Mouse (Mus musculus) kidney, embryonic 16.5 days (tissue): Measurements from ENCODE around the gene Snx29. TPM values are rescaled to one million over a fixed set of nuclear protein-coding genes. Genes with fewer than 3 reads are reported as not detected.
A peak's percentile ranks its signal among the peaks of the same experiment; 100 is the strongest.

Experiments
- ATAC-seq: fragments of 200-750 bp; cut with Nextera tagmentation; 2 replicates; pipeline ENCODE4 v1.8.0; 2017; ENCODE audit warnings: moderate TSS enrichment; ENCODE audit not compliant: low FRiP score, low TSS enrichment
- H3K27ac ChIP-seq: fragments of 300-500 bp; sonication (generic); 2 replicates; pipeline ENCODE4 v1.5.1; 2014; ENCODE audit warnings: low read length
- H3K27me3 ChIP-seq: fragments of 300-500 bp; sonication (generic); 2 replicates; pipeline ENCODE4 v1.6.1; 2014; ENCODE audit warnings: low read length, control low read depth, mixed read lengths; ENCODE audit not compliant: insufficient read depth
- H3K36me3 ChIP-seq: fragments of 300-500 bp; sonication (generic); 2 replicates; pipeline ENCODE4 v1.6.1; 2014; ENCODE audit warnings: low read length, control low read depth, mixed read lengths; ENCODE audit not compliant: insufficient read depth
- H3K4me1 ChIP-seq: fragments of 300-500 bp; sonication (generic); 2 replicates; pipeline ENCODE4 v1.6.1; 2014; ENCODE audit warnings: low read length, control low read depth, mixed read lengths; ENCODE audit not compliant: insufficient read depth
- H3K4me2 ChIP-seq: fragments of 300-500 bp; sonication (generic); replicated peaks from 2 replicates; pipeline ENCODE4 v1.6.1; 2014; ENCODE audit warnings: low read depth, low read length
- H3K4me3 ChIP-seq: fragments of 300-500 bp; sonication (generic); 2 replicates; pipeline ENCODE4 v1.5.1; 2014; ENCODE audit warnings: mild to moderate bottlenecking, low read length
- H3K9ac ChIP-seq: fragments of 300-500 bp; sonication (generic); replicated peaks from 2 replicates; pipeline ENCODE4 v1.6.1; 2014; ENCODE audit warnings: low read length
- H3K9me3 ChIP-seq: fragments of 300-500 bp; sonication (generic); 2 replicates; pipeline ENCODE4 v1.6.1; 2016; ENCODE audit warnings: low read length, control low read depth
- WGBS: fragments of 180-500 bp; shearing (Covaris S2); extraction: QIAGEN DNeasy Blood & Tissue Kit; methylation state at CpG from one replicate; pipeline ENCODE4 v1.1.7; 2014; 5-methylcytosine and 5-hydroxymethylcytosine counted together
- polyA plus RNA-seq: library from polyadenylated mRNA; unstranded; fragments of >200 nt; fragmentation: Nextera tagmentation; extraction: Ambion mirVana; gene quantifications from 2 replicates; pipeline ENCODE4 v1.2.1, GENCODE M21; 2015

The Snx29 gene
- polyA plus RNA-seq, 1 experiment from 2014 or later, result 15.7 TPM

DNA sequence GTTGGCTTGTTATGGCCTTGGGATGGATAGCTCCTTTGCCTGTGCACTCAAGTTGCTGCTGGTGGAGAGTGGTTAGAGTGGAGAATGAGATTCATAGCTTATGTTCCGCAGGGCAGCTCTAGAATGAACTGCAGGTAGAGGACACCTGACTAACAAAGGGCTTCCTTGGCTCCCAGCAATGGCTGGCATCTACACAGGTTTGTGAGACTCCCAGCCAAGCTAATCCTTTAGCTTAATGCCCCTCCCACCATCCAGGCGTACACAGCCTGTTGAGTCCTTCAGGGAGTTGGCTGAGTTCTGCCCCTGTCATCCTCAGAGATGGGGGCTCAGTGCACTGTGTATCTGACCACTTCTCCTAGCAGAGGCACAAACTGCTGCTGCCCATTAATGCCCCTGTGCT lies 148.5 kb downstream of the Snx29 start:
- H3K4me2 ChIP-seq, result no peak overlapping the region
- WGBS, result 89% methylated on average over 2 of the region's 2 CpGs
- H3K36me3 ChIP-seq, result 0 out of 2 replicates have a peak, but pooled peaks cover 3% of the 10 kb centered on the region
- H3K4me3 ChIP-seq, result no peak overlapping the region
- H3K9ac ChIP-seq, result no peak overlapping the region
- H3K27ac ChIP-seq, result no peak overlapping the region
- H3K27me3 ChIP-seq, result no peaks in the 10 kb centered on the region
- no peaks in the 10 kb centered on the region for H3K9me3 ChIP-seq
- peaks cover 11% of the 10 kb centered on the region; the same call in 1 of the 2 replicates for H3K4me1 ChIP-seq
- no peak for ATAC-seq

GRCm38 (mm10) chr16:11472852-11473251 lies 150.1 kb downstream of the Snx29 start:
- no peaks in the 10 kb centered on the region for H3K9me3 ChIP-seq
- H3K27ac ChIP-seq, result no peak overlapping the region
- 72% methylated on average over 4 of the region's 4 CpGs for WGBS
- H3K27me3 ChIP-seq, result no peaks in the 10 kb centered on the region
- no peak overlapping the region for H3K4me3 ChIP-seq
- H3K4me2 ChIP-seq, result no peak overlapping the region
- H3K36me3 ChIP-seq, result 0 out of 2 replicates have a peak, but pooled peaks cover 3% of the 10 kb centered on the region
- ATAC-seq, result no peak
- peaks cover 11% of the 10 kb centered on the region; the same call in 1 of the 2 replicates for H3K4me1 ChIP-seq
- no peak overlapping the region for H3K9ac ChIP-seq

- Histone ChIP-seq H3K9ac (no peak overlapping the region), H3K4me1 (peaks cover 11% of the 10 kb centered on the region; the same call in 1 of the 2 replicates), H3K36me3 (0 out of 2 replicates have a peak, but pooled peaks cover 3% of the 10 kb centered on the region), H3K4me3 (no peak overlapping the region), H3K9me3 (no peaks in the 10 kb centered on the region), H3K4me2 (no peak overlapping the region), H3K27me3 (no peaks in the 10 kb centered on the region), H3K27ac (no peak overlapping the region)
- WGBS, result 86% methylated on average over 3 of the region's 3 CpGs
- ATAC-seq, result no peak
Observed at GRCm38 (mm10) chr16:11473474-11473873, 150.8 kb downstream of the Snx29 start.

- Histone ChIP-seq H3K9ac (no peak overlapping the region), H3K9me3 (no peaks in the 10 kb centered on the region), H3K36me3 (0 out of 2 replicates have a peak, but pooled peaks cover 3% of the 10 kb centered on the region), H3K4me2 (no peak overlapping the region), H3K4me1 (peaks cover 11% of the 10 kb centered on the region; the same call in 1 of the 2 replicates), H3K4me3 (no peak overlapping the region), H3K27ac (0 out of 2 replicates have a peak overlapping the region, but pooled peaks have one; percentile 4), H3K27me3 (no peaks in the 10 kb centered on the region)
- no peak for ATAC-seq
- WGBS, result 76% methylated on average over 6 of the region's 6 CpGs
Observed at GRCm38 (mm10) chr16:11473893-11474505, 151.3 kb downstream of the Snx29 start.

- Histone ChIP-seq H3K27ac (peak overlapping the region; percentile 4; the same call in 1 of the 2 replicates), H3K4me2 (no peak overlapping the region), H3K4me1 (peaks cover 11% of the 10 kb centered on the region; the same call in 1 of the 2 replicates), H3K9me3 (no peaks in the 10 kb centered on the region), H3K9ac (no peak overlapping the region), H3K36me3 (0 out of 2 replicates have a peak, but pooled peaks cover 3% of the 10 kb centered on the region), H3K4me3 (no peak overlapping the region), H3K27me3 (no peaks in the 10 kb centered on the region)
- 65% methylated on average over 10 of the region's 10 CpGs for WGBS
- no peak for ATAC-seq
Observed at GRCm38 (mm10) chr16:11475137-11475943, 152.6 kb downstream of the Snx29 start.

- ATAC-seq, result no peak
- 96% methylated on average over 1 of the region's 1 CpGs for WGBS
- no peak overlapping the region for H3K27ac ChIP-seq
- no peak overlapping the region for H3K9ac ChIP-seq
- no peak overlapping the region for H3K4me3 ChIP-seq
- no peak overlapping the region for H3K4me2 ChIP-seq
- no peaks in the 10 kb centered on the region for H3K9me3 ChIP-seq
- peaks cover 11% of the 10 kb centered on the region; the same call in 1 of the 2 replicates for H3K4me1 ChIP-seq
- H3K36me3 ChIP-seq, result 0 out of 2 replicates have a peak, but pooled peaks cover 3% of the 10 kb centered on the region
- no peaks in the 10 kb centered on the region for H3K27me3 ChIP-seq
Observed at GRCm38 (mm10) chr16:11476314-11476713, 153.6 kb downstream of the Snx29 start.

DNA sequence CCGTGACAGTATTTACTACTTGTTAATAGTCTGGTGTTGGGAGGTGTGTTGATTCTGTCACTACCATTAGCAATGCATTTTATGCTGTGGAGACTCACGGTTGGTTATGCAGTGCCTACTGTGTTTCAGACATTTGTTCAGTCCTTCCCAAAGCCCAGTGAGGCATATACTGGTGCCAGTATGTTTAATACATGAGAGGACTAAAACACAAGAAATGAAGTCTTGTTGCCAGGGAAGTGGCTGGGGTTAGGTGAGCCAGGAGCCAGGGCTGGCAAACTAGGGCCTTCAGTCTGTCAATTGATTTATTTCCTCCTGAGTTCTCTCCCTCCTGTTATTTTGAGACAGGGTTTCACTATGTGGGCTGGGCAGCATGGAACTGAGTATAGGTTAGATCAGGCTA lies 154.3 kb downstream of the Snx29 start:
- H3K36me3 ChIP-seq, result 0 out of 2 replicates have a peak, but pooled peaks cover 3% of the 10 kb centered on the region
- no peak for ATAC-seq
- no peaks in the 10 kb centered on the region for H3K27me3 ChIP-seq
- H3K4me2 ChIP-seq, result no peak overlapping the region
- no peak overlapping the region for H3K27ac ChIP-seq
- 62% methylated on average over 2 of the region's 2 CpGs for WGBS
- no peak overlapping the region for H3K9ac ChIP-seq
- H3K9me3 ChIP-seq, result no peaks in the 10 kb centered on the region
- no peak overlapping the region for H3K4me3 ChIP-seq
- peaks cover 11% of the 10 kb centered on the region; the same call in 1 of the 2 replicates for H3K4me1 ChIP-seq

DNA sequence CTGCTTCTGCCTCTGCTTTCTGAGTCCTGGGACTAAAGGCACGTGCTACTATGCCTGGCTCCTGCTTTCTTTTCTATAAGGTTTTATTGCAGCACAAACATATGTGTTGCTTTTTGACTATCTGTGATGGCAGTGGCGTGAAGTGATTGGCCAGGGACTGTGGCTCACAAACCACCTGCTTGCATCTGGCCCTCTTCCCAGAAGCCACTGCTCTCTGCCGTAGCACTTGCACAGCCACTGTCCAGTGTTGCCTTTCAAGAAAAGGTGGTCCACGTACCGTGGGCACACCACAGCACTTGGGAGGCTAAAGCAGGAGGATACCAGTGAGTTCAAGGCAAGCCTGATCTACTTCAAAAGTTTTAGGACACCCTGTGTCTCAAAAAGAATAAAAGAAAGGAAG lies 154.9 kb downstream of the Snx29 start:
- Histone ChIP-seq H3K9me3 (no peaks in the 10 kb centered on the region), H3K27ac (no peak overlapping the region), H3K4me3 (no peak overlapping the region), H3K27me3 (no peaks in the 10 kb centered on the region), H3K9ac (no peak overlapping the region), H3K4me2 (no peak overlapping the region), H3K4me1 (peaks cover 11% of the 10 kb centered on the region; the same call in 1 of the 2 replicates), H3K36me3 (0 out of 2 replicates have a peak, but pooled peaks cover 3% of the 10 kb centered on the region)
- no peak for ATAC-seq
- WGBS, result 83% methylated on average over 5 of the region's 5 CpGs

DNA sequence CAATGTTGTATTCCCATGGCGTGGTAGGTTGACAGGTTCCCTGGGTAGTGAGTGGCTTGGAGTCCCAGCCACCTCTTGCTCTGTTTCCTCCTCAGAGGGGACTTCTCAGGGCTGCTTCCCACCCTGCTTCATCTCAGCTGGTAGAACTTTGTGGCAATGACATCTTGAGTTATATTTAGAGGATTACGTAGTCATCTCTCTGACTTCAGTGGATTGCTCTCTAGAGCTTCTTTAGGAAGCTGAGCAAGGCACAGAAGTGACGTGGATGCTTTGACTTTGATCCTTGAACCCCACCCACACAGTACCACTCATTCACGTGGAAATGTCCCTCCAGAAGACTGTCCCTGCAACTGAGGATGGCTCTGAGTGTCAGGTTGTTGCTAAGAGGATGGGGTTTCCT lies 156.9 kb downstream of the Snx29 start:
- ATAC-seq, result no peak
- no peak overlapping the region for H3K4me2 ChIP-seq
- whole genome bisulfite sequencing, result 70% methylated on average over 4 of the region's 4 CpGs
- H3K27ac ChIP-seq, result no peak overlapping the region
- no peaks in the 10 kb centered on the region for H3K9me3 ChIP-seq
- H3K9ac ChIP-seq, result no peak overlapping the region
- H3K36me3 ChIP-seq, result 0 out of 2 replicates have a peak, but pooled peaks cover 3% of the 10 kb centered on the region
- peaks cover 10% of the 10 kb centered on the region; the same call in 1 of the 2 replicates for H3K4me1 ChIP-seq
- no peak overlapping the region for H3K4me3 ChIP-seq
- no peaks in the 10 kb centered on the region for H3K27me3 ChIP-seq
